10 mouse cellular contexts compared by ENCODE assay signal in genomic region chr4:127232028-127232427, GRCm38 (mm10). TPM values are rescaled to one million over a fixed set of nuclear protein-coding genes. Genes with fewer than 3 reads are reported as not detected.
DNase-seq lines count a peak whose midpoint lies in the region; ATAC-seq and TF ChIP-seq lines count a peak whose summit lies in the region.
"Had no signal": no experiment of that assay in that cellular context is flagged by ENCODE, and none has a peak within 500 bp of the region (broad histone marks: within the 10 kb centered on the region; RNA-seq: fewer than 3 reads in every experiment).

No protein-coding gene starts in this region.

- no peaks in the 10 kb centered on the region for H3K36me3 ChIP-seq in embryonic facial prominence, embryonic 10.5 days (replicated peaks)
- H3K36me3 ChIP-seq in hindbrain, postnatal 0 days (ENCODE audit: insufficient read depth, low read length) = no peaks in the 10 kb centered on the region
- no peaks in the 10 kb centered on the region for H3K36me3 ChIP-seq in midbrain, embryonic 14.5 days (ENCODE audit: control insufficient read depth, insufficient read depth, low read length)
- no peaks in the 10 kb centered on the region for H3K36me3 ChIP-seq in liver, embryonic 12.5 days

- DNase-seq in R1 (ENCODE audit: low read depth, low spot score) = peak; percentile 67
- no peak for DNase-seq in embryonic facial prominence, embryonic 10.5 days (ENCODE audit: low spot score)
- DNase-seq in hindbrain, postnatal 0 days (ENCODE audit: low spot score) = peak; percentile 94
- peak; percentile 93 for DNase-seq in midbrain, embryonic 14.5 days
- DNase-seq in kidney, adult 11 months = no peak
- no peak for DNase-seq in gastrocnemius, adult 8-10 months (ENCODE audit: low spot score in 2 of 2)
- DNase-seq in thymus, adult 18-20 months = no peak
- DNase-seq: lung, postnatal 36 days; thymus, adult 2 months had no signal

- TF ChIP-seq CTCF in hindbrain, postnatal 0 days (IDR thresholded peaks at IDR 0.05; ENCODE audit: low read depth) = no peak

- H3K9me3 ChIP-seq in embryonic facial prominence, embryonic 10.5 days = no peaks in the 10 kb centered on the region
- no peaks in the 10 kb centered on the region for H3K9me3 ChIP-seq in hindbrain, postnatal 0 days (ENCODE audit: low read length)
- H3K9me3 ChIP-seq in midbrain, embryonic 14.5 days (ENCODE audit: control insufficient read depth, low read length) = no peaks in the 10 kb centered on the region
- no peaks in the 10 kb centered on the region for H3K9me3 ChIP-seq in liver, embryonic 12.5 days (replicated peaks)

- 0 out of 2 replicates have a peak overlapping the region, but pooled peaks have one; percentile 23 for H3K9ac ChIP-seq in hindbrain, postnatal 0 days (replicated peaks; ENCODE audit: low read length)
- H3K9ac ChIP-seq in midbrain, embryonic 14.5 days (replicated peaks; ENCODE audit: low read length) = no peak overlapping the region
- H3K9ac ChIP-seq in liver, embryonic 12.5 days = no peak overlapping the region

- peak; percentile 75 for ATAC-seq in hindbrain, postnatal 0 days
- peak; percentile 66 for ATAC-seq in midbrain, embryonic 14.5 days (ENCODE audit: low FRiP score, low TSS enrichment)
- ATAC-seq in liver, embryonic 12.5 days = no peak

- H3K27me3 ChIP-seq in embryonic facial prominence, embryonic 10.5 days (replicated peaks; ENCODE audit: low read depth, poor library complexity, severe bottlenecking) = peaks cover 58% of the 10 kb centered on the region
- no peaks in the 10 kb centered on the region for H3K27me3 ChIP-seq in hindbrain, postnatal 0 days (ENCODE audit: insufficient read depth, low read length)
- H3K27me3 ChIP-seq in midbrain, embryonic 14.5 days (ENCODE audit: control insufficient read depth, insufficient read depth, low read length) = no peaks in the 10 kb centered on the region
- H3K27me3 ChIP-seq in liver, embryonic 12.5 days (replicated peaks) = peaks cover 87% of the 10 kb centered on the region

- H3K27ac ChIP-seq in embryonic facial prominence, embryonic 10.5 days (replicated peaks) = 0 out of 2 replicates have a peak overlapping the region, but pooled peaks have one; percentile 30
- H3K27ac ChIP-seq in hindbrain, postnatal 0 days = peak overlapping the region; percentile 76
- peak overlapping the region; percentile 84 for H3K27ac ChIP-seq in midbrain, embryonic 14.5 days (replicated peaks; ENCODE audit: low read depth, low read length)
- H3K27ac ChIP-seq in liver, embryonic 12.5 days = no peak overlapping the region

- WGBS in embryonic facial prominence, embryonic 10.5 days = 37% methylated on average over 6 of the region's 6 CpGs
- WGBS in hindbrain, postnatal 0 days = 4% methylated on average over 6 of the region's 6 CpGs
- 5% methylated on average over 6 of the region's 6 CpGs for WGBS in midbrain, embryonic 14.5 days
- 48% methylated on average over 6 of the region's 6 CpGs for WGBS in liver, embryonic 12.5 days (ENCODE audit: insufficient replicate concordance)

- H3K4me3 ChIP-seq in embryonic facial prominence, embryonic 10.5 days = no peak overlapping the region
- no peak overlapping the region for H3K4me3 ChIP-seq in hindbrain, postnatal 0 days (ENCODE audit: low read length)
- no peak overlapping the region for H3K4me3 ChIP-seq in midbrain, embryonic 14.5 days (replicated peaks; ENCODE audit: low read depth, low read length)
- H3K4me3 ChIP-seq in liver, embryonic 12.5 days = no peak overlapping the region

- H3K4me1 ChIP-seq in embryonic facial prominence, embryonic 10.5 days = peaks cover 33% of the 10 kb centered on the region
- H3K4me1 ChIP-seq in hindbrain, postnatal 0 days (ENCODE audit: insufficient read depth, low read length) = peaks cover 29% of the 10 kb centered on the region
- H3K4me1 ChIP-seq in midbrain, embryonic 14.5 days (ENCODE audit: control insufficient read depth, insufficient read depth, low read length) = peaks cover 32% of the 10 kb centered on the region
- peaks cover 10% of the 10 kb centered on the region for H3K4me1 ChIP-seq in liver, embryonic 12.5 days

- peak overlapping the region; percentile 33 for H3K4me2 ChIP-seq in hindbrain, postnatal 0 days (ENCODE audit: low read depth, low read length)
- H3K4me2 ChIP-seq in midbrain, embryonic 14.5 days (ENCODE audit: low read length) = peak overlapping the region; percentile 34
- no peak overlapping the region for H3K4me2 ChIP-seq in liver, embryonic 12.5 days

RNA-seq across cellular contexts. Expression of gene Smim12, which starts 11.6 kb away (rescaled TPM):
- polyA plus RNA-seq in embryonic facial prominence, embryonic 10.5 days (2016; fragmentation: Nextera tagmentation; extraction: Ambion mirVana) = 73.7 and 80.0 TPM in 2 replicates
- 40.8 and 47.2 TPM in 2 replicates for total RNA-seq in hindbrain, postnatal 0 days (2014; rRNA removed)
- polyA plus RNA-seq in hindbrain, postnatal 0 days (2015; fragmentation: Nextera tagmentation; extraction: Ambion mirVana) = 63.7 and 65.4 TPM in 2 replicates
- 43.0 and 52.2 TPM in 2 replicates for polyA plus RNA-seq in midbrain, embryonic 14.5 days (2014; fragmentation: Nextera tagmentation; extraction: Ambion mirVana)
- 10 to 100 TPM; 35.4 to 41.1 (median 39.3) TPM for total RNA-seq in gastrocnemius, adult 8-10 months (2022)
- 33.9 and 35.3 TPM in 2 replicates for polyA plus RNA-seq in liver, embryonic 12.5 days (2016; fragmentation: Nextera tagmentation; extraction: Ambion mirVana)

Comparison
In these comparisons a context has a peak if more than half of its experiments do, and no peak if none do; other contexts are left out.
1. DNase-seq: peak in R1 (single experiment), hindbrain, postnatal 0 days (single experiment) and midbrain, embryonic 14.5 days (single experiment); none in embryonic facial prominence, embryonic 10.5 days (single experiment), kidney, adult 11 months (single experiment), gastrocnemius, adult 8-10 months (0 of 2) and thymus, adult 18-20 months (0 of 2).